Mouse (Mus musculus) CH12.LX (cell line): Measurements from ENCODE around the gene Adarb1.

Experiments
- CHD2 ChIP-seq: IDR thresholded peaks from 2 replicates; pipeline ENCODE4 v1.6.1; 2011; ENCODE audit warnings: low read length, improper control_type of control experiment
- CTCF ChIP-seq, 2 experiments: IDR thresholded peaks in 1 of 2; conservative IDR thresholded peaks in 1 of 2; 2 replicates each; pipeline ENCODE4 v1.5.1; 2011 to 2012; ENCODE audit warnings: low read depth in 2 of 2, low read length in 2 of 2, improper control_type of control experiment in 1 of 2, inconsistent platforms in 1 of 2, mild to moderate bottlenecking in 1 of 2, moderate library complexity in 1 of 2
- GABPA ChIP-seq: IDR thresholded peaks from 2 replicates; pipeline ENCODE4 v1.6.1; 2012; ENCODE audit warnings: low read depth, low read length, improper control_type of control experiment, inconsistent platforms; ENCODE audit not compliant: insufficient replicate concordance
- JUND ChIP-seq: conservative IDR thresholded peaks from 2 replicates; pipeline ENCODE4 v1.6.1; 2011; ENCODE audit warnings: low read depth, low read length, improper control_type of control experiment
- TCF12 ChIP-seq: IDR thresholded peaks from 2 replicates; pipeline ENCODE4 v1.6.1; 2014; ENCODE audit warnings: low read depth, mild to moderate bottlenecking, inconsistent platforms, low read length, improper control_type of control experiment

DNA sequence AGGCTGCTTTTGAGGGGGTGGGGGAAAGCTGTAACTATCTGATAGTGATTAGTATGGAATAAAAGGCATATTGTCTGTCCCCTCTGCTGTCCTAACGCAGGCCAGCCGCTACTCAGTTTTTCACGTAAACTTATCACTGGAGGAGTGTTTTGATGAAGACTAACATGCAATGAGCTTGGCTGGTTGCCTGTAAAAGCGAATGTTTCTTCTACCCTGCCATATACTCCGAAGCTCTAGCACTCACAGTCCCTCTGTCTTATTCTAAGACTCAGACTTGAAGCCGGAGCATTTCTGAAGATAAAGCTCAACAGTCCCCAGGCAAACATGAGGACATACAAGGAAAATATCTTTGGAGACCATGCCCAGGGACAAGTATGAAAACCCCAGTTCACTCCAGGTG, 133.2 kb downstream of the Adarb1 start:
- TF ChIP-seq TCF12 (no peak), GABPA (no peak), CTCF (conservative IDR thresholded peaks at IDR 0.05 in 1 of 2, IDR thresholded peaks at IDR 0.05 in 1 of 2; ENCODE audit: low read depth in 2 of 2, low read length in 2 of 2) (no peak), JUND (no peak), CHD2 (no peak)
